Mouse (Mus musculus) adrenal gland, postnatal 36 days (tissue): ENCODE results near the gene Gramd4. TPM values are rescaled to one million over a fixed set of nuclear protein-coding genes. Genes with fewer than 3 reads are reported as not detected.
"Not testable (repeated sequence)": the region's sequence is repeated elsewhere in the genome, so short reads cannot be mapped to it uniquely, and the experiment has no call there.

Experiments
- DNase-seq, 2 experiments: peaks; one replicate each; pipeline ENCODE4 v3.0.0; 2021; ENCODE audit warnings: mixed read lengths in 1 of 2
- total RNA-seq, 2 experiments: library from RNA; stranded (reverse); gene quantifications; 2 replicates each; pipeline ENCODE4 v1.2.3; 2021

Gramd4 gene
- total RNA-seq, 2 experiments from 2014 or later = 13.9 to 18.7 TPM

GRCm38 (mm10) chr15:86090578-86090977, 33.1 kb downstream of the Gramd4 start:
- DNase-seq = no peak

DNA sequence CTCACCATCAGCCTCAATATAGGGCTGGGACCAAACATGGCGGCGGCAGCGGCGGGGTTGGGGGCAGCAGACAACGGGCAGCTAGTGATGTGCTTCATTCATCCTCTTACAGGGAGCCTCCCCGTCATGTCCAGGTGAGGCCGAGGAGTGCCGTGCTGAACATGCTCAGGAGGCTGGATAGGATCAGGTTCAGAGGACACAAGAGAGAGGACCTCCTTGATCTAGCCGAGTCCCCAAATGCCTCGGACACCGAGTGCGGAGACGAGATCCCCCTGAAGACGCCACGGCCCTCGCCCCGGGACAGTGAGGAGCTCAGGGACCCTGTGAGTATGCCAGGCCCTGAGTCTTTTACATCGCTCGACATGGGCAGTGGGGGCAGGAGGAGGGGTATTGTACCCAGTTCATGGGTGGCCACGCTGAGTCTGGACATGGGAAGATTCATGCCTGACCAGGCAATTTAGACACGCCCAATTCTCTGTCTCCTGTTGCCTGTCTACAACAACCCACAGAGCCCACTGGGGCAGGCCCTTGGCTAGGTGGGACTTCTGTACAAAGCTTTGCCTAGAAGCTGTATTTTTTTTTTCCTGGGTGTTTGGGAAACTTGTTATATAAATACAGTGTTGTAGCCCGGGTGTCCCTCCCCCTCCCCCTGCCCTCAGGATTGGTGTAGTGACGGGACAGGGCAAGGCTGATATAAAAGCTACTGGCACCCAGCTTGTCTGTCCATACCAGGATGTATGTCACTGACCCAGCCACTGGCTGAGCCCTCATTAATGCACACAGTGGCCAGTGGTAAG, 33.9 kb downstream of the Gramd4 start:
- no peak for DNase-seq

DNA sequence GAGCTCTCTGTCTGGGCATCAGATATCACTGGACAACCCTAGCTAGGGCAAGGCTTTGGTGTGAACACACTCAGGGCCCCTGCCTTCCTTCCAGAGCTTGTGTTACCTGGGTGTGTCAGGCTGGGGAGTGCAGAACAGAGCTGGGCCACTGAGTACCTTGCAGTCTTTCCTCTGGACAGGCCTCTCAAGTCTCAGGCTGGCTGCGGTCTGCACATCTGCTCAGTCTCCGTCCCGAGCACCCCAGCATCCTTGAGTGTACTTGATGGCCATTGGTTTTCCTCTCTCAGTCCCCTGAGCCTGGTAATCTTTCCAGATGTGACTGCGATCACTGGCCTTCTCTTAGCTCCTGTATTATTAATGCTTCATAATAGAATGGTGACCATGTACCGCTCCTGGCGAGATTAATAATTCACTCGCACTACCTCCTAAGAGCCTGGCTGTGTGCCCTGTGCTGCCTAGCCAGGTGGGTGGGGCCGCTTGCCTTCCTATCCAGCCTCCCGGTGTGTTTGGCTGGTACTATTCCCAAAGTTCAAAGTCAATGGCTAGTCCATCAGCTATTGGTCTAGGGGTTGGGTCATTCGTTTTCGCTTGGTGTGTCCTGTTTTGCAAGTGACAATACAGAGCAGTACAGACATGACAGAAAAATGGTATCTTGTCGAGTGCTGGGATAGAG, 34.6 kb downstream of the Gramd4 start:
- peak in 1 of 2 experiments; percentile 53 for DNase-seq

- no peak for DNase-seq
Measured at GRCm38 (mm10) chr15:86093236-86093635, 35.7 kb downstream of the Gramd4 start.

- DNase-seq = no peak
Measured at GRCm38 (mm10) chr15:86094324-86095121, 37.0 kb downstream of the Gramd4 start.

- no peak for DNase-seq
Measured at GRCm38 (mm10) chr15:86095722-86096603, 38.5 kb downstream of the Gramd4 start.

- DNase-seq = not testable (repeated sequence)
Measured at GRCm38 (mm10) chr15:86096604-86097020, 39.1 kb downstream of the Gramd4 start.

DNA sequence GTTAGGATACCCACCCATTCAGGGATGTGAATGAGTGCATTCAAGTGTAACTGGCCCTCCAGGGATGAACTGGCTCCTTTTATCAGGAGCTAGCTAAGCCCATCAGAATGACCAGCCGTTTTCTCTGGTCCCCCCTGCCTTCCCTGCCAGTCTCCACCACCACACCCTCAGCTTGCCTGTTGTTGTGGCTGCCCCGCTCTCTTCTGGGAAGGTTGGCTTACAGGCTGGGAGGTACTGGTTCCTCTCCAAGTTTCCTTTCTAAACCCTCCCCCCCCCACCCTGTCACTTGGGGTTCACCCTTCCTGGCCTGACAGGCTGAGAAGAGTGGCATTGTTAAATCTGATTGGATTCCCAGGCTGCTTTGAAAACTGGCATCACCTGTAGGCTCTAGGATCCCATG, 40.4 kb downstream of the Gramd4 start:
- DNase-seq = no peak

DNA sequence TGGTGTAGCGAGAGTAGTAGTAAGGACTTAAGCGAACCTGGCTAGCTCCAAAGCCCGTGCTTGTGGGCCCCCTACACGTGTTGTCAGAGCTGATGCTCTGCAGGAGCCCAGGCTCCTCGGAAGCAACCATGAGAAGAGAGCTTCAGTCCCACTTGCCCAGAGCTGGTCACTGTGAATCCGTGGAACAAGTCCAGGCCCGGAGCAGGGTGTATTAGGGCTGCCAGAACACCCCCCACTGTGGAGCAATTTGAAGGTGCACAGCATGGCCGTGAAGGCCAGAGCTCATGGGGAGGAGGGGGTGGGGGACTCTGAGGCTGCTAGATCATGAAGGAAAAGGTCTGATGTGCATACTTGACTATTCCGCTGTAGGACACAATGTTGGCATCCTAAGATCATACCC, 44.1 kb downstream of the Gramd4 start:
- no peak for DNase-seq

DNA sequence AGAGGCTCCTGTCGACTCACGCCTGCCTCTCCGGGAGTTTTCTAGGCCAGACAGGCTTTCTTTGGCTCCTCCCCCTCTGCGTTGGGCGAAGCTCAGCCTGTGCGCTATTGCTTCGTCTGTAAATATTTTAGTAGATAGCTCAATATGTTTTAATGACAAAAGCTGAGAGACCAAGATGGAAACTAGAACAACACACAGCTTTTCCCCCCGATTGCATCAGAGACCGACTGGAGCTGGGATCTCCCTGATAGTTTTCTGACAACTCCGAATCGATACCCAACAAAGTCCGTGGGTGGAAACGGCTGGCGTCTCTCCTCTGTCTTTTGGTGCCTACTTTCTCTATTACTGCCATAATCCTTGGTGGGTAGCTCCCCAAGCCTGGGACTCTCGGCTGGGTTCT, 44.8 kb downstream of the Gramd4 start:
- no peak for DNase-seq

DNA sequence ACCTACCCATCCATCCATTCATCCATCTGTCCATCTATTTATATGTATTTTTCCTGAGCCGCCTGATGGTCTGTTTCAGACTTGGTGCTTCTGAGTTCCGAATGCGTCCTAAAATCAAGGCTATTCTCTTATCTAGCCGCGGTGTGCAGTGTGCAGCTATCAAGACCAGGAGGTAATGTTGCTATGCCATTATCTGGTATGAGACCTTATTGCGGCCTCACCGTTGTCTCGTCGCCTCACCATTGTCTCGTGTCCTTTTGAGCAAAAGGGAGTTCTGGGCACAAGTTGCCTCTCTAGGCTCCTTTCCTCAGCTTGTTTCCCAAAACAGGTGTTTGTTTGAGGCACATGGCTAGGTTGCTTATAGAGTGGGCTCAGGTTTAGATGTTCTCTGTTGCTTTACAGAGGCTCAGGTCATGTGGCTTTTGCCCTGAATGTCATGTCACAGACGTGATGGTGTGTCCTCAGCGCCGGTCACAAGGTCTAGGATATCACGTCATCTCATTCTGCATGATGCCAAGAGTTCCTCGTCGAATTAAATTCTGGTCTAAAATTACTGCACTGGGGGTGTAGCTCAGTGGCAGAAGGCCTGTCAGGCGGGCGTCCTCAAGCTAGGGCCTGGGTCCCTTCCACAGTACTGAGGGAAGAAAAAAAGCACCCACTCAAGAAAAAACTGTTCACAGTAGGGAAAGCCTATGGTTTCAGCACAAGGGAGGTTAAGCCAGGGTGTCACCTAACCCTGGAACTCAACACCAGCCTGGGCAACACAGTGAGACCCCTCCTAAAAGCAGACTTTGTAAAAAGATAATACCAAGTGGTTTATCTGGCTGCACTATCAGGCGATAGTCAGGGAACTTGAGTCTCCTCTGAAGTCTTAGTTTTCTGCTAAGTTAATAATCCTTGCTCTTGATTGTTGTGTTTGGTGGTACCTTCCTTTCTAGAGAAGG, 47.2 kb downstream of the Gramd4 start:
- no peak for DNase-seq

DNA sequence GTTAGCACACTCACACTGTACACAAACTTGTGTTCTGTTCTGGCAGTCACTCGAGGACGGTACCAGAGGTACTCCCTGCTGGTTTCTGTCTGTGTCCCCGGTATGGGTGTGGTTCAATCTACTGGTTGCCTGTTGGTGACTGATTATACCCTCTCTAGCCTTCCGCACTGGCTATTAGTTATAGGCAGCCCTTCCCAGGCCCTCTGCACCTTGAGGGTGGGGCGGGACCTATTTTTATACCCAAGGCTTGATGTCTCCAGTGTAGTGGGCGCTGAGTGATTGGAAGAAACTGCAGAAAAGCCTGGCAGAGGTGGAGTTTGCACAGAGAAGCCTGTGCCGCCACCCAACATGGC, 47.8 kb downstream of the Gramd4 start:
- DNase-seq = no peak

DNA sequence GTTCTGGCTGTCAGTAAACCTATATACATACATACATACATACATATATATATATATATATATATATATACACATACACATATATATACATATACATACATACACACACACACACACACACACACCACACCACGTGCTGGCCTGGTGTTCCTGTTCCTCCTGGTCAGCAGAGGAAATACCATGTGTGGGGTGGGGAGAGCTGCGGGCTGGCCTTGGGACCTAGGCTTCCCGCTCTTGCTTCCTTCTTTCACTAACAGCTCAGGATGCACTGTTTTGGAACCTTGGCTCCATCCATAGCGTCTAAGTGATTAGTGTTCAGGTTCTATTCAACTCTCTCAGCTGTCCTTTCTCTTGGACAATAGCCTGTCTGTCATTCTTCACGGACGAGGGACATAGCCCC, 48.3 kb downstream of the Gramd4 start:
- peak in 1 of 2 experiments; percentile 33 for DNase-seq

DNA sequence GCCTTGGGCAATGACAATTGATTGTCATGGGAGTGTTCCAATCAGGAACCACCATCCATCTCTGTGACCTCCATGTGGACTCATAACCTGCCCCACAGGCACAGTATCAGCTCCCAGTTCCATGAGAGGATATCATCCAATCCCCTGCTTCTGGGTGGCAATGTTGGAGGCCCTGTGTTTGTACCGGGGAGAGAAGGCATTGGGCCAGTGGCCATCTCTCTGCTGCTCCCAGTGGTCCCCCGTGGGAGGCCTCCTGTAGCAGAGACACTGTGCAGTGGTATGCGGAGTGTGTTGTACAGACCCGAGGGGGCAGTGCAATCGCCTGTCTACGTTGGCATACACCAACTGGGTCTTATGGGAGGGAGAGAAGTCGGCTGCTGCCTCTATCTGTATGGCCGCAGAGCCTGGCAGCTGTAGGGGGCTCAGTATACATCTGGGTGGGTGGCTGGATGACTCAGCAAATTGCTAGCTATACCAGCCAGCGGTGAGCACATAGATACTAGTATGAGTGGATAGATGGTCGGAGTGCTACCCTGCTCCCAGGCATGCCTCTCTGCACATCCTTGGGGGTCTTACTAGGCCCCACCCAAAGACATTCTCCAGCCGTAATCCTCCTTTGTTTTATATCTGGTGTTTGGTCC, 50.5 kb downstream of the Gramd4 start:
- no peak for DNase-seq

GRCm38 (mm10) chr15:86109245-86109644, 51.8 kb downstream of the Gramd4 start:
- no peak for DNase-seq

DNA sequence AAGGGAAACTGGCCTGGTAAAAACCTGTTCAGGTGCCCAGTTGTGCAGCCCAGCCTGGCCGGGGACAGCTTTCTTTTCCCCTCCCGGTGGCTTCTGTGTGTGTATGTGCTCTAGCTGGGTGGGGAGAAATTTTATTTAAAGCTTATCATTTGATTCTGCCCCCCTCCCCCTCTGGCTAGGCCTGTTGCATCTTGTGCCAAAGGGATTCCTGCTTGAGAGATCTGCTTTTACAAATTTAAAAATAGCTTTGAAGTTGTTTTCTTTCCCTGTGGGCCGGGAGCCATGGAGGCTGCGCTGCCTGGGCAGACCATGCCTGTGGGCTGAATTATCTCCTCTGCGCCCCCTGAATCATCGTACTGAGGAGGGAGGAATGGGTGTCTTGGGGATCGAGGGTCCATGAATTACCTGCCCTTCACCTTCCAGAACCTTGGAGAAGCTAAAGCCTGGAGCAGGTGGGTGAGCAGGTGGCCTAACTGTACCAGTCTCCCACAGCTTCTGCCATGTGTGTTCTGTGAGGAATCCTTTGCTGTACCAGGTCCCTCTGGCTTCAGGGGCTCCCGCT, 52.2 kb downstream of the Gramd4 start:
- DNase-seq = peak; percentile 27 to 48

DNA sequence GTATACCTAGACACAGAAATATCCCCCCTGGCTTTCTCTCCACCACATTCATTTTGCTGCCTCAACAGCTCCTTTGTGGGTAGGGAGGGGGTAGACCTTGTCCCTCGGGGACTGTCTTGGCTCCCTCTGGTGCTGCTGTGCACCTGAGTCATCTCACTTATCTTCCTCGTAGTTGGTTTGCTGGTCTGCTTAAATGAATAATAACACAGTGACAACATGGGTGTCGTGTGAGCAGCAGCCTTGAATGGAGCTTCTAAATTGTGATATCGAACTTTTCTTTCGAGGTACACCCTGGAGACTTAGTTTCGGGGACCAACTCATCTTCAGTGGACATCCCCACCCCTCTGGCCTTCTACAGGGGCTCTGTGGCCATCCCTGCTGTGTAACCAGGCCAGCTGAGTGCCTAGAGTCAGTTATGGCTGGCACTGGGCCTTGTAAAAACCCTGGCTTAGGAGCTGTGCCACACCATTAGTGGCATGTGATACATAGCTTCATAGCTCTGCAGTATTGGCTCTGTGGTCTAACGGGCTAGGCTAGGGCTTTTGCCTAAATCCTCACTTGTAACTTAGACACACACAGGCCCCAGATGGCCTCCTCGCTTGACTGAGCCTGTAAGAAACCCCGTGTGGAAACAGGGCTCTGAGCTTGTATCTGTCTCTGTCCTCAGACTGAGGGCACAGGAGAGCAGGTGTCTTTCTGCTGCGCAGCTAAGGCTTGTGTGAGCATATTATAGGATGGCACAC, 53.0 kb downstream of the Gramd4 start:
- DNase-seq = peak in 1 of 2 experiments; percentile 33

DNA sequence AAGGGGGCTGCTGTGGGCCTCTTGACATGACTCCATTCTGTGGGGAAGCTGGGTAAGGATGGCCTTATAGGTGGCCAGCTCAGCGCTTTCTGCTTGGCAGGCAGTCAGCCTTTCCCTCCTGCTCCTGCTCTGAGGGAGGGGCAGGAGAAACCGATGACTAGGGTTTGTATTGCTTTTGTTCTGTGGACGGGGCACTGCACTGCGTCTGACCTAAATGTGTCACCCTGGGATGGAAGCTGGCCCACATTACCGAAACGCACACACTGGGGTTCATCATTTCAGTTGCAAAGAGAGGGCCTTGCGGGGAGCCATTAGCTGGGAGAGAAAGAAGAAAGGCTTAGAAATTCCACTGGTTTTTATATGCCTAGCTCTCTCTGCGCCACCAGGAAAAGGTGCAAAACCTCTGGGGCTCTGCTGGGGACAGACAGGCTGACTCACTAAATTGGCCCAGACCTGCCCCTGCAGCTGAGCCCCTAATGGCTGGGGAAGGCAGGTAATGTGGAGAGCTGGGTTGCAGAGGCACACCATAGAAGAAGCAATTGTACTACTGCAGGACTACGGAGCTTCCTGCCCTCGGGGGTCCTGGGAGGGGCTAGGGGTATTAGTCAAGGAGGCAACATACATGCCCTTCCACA, 55.3 kb downstream of the Gramd4 start:
- peak; percentile 59 to 68 for DNase-seq

- DNase-seq = no peak
Measured at GRCm38 (mm10) chr15:86113342-86113710, 55.8 kb downstream of the Gramd4 start.
